Mouse (Mus musculus) heart, adult 8-10 months (tissue): ENCODE data around the gene Dapp1. TPM values are rescaled to one million over a fixed set of nuclear protein-coding genes. Genes with fewer than 3 reads are reported as not detected.

Experiments used
- DNase-seq: peaks from one replicate; pipeline ENCODE4 v3.0.0; 2022; ENCODE audit warnings: low spot score
- total RNA-seq, 4 experiments: library from RNA; stranded (reverse); gene quantifications; 2 replicates each; pipeline ENCODE4 v1.2.4; 2022

The Dapp1 gene
- total RNA-seq, result 1 to 10 TPM; 5.5 to 9.2 (median 6.6) TPM

- DNase-seq, result peak; percentile 60
Observed at GRCm38 (mm10) chr3:137981382-137981750, at the start of gene Dapp1. Gene Dapp1, minus strand, starts transcription at chr3:137981545.

- DNase-seq, result no peak
Observed at GRCm38 (mm10) chr3:138030563-138030962, 49.2 kb upstream of the Dapp1 start.

GRCm38 (mm10) chr3:138029351-138029750, 48.0 kb upstream of the Dapp1 start:
- peak; percentile 72 for DNase-seq

GRCm38 (mm10) chr3:138027575-138028362, 46.4 kb upstream of the Dapp1 start:
- no peak for DNase-seq

GRCm38 (mm10) chr3:138026286-138026685, 44.9 kb upstream of the Dapp1 start:
- peak; percentile 74 for DNase-seq

GRCm38 (mm10) chr3:138022651-138023050, 41.3 kb upstream of the Dapp1 start:
- DNase-seq, result no peak

GRCm38 (mm10) chr3:138022003-138022402, 40.7 kb upstream of the Dapp1 start:
- DNase-seq, result no peak

- no peak for DNase-seq
Observed at GRCm38 (mm10) chr3:138016810-138017209, 35.5 kb upstream of the Dapp1 start.

- no peak for DNase-seq
Observed at GRCm38 (mm10) chr3:138014725-138015124, 33.4 kb upstream of the Dapp1 start.

- no peak for DNase-seq
Observed at GRCm38 (mm10) chr3:138012351-138012750, 31.0 kb upstream of the Dapp1 start.

GRCm38 (mm10) chr3:138008152-138008551, 26.8 kb upstream of the Dapp1 start:
- no peak for DNase-seq

GRCm38 (mm10) chr3:138006896-138007295, 25.6 kb upstream of the Dapp1 start:
- no peak for DNase-seq

- DNase-seq, result no peak
Observed at GRCm38 (mm10) chr3:138003264-138003663, 21.9 kb upstream of the Dapp1 start.

- DNase-seq, result no peak
Observed at GRCm38 (mm10) chr3:138002545-138002944, 21.2 kb upstream of the Dapp1 start.

GRCm38 (mm10) chr3:138001865-138002264, 20.5 kb upstream of the Dapp1 start:
- DNase-seq, result no peak

GRCm38 (mm10) chr3:138000724-138001069, 19.4 kb upstream of the Dapp1 start:
- DNase-seq, result peak; percentile 37

- DNase-seq, result no peak
Observed at GRCm38 (mm10) chr3:138000062-138000723, 18.8 kb upstream of the Dapp1 start.

- DNase-seq, result no peak
Observed at GRCm38 (mm10) chr3:137999224-137999790, 18.0 kb upstream of the Dapp1 start.

GRCm38 (mm10) chr3:137998491-137999223, 17.3 kb upstream of the Dapp1 start:
- no peak for DNase-seq

GRCm38 (mm10) chr3:137995486-137995885, 14.1 kb upstream of the Dapp1 start:
- DNase-seq, result no peak

- DNase-seq, result no peak
Observed at GRCm38 (mm10) chr3:137994196-137994595, 12.9 kb upstream of the Dapp1 start.

GRCm38 (mm10) chr3:137992366-137992765, 11.0 kb upstream of the Dapp1 start:
- no peak for DNase-seq
